Mouse (Mus musculus) midbrain, postnatal 0 days (tissue): ENCODE data around the gene Hoxa6. TPM values are rescaled to one million over a fixed set of nuclear protein-coding genes. Genes with fewer than 3 reads are reported as not detected.

Source experiments
- ATAC-seq: fragments of 200-750 bp; cut with Nextera tagmentation; 2 replicates; pipeline ENCODE4 v1.8.0; 2017; ENCODE audit warnings: moderate number of reproducible peaks, mild to moderate bottlenecking, moderate TSS enrichment, moderate library complexity; ENCODE audit not compliant: low FRiP score
- DNase-seq: peaks from one replicate; pipeline ENCODE4 v3.0.0-alpha.2; 2015; ENCODE audit warnings: low spot score
- H3K27ac ChIP-seq: fragments of 300-500 bp; sonication (generic); 2 replicates; pipeline ENCODE4 v1.5.1; 2014; ENCODE audit warnings: low read depth, mild to moderate bottlenecking, low read length, mixed read lengths
- H3K27me3 ChIP-seq: fragments of 300-500 bp; sonication (generic); 2 replicates; pipeline ENCODE4 v1.6.1; 2014; ENCODE audit warnings: low read length, control low read depth, mixed read lengths; ENCODE audit not compliant: insufficient read depth
- H3K36me3 ChIP-seq: fragments of 300-500 bp; sonication (generic); 2 replicates; pipeline ENCODE4 v1.6.1; 2014; ENCODE audit warnings: low read length, control low read depth, mixed read lengths; ENCODE audit not compliant: insufficient read depth
- H3K4me1 ChIP-seq: fragments of 300-500 bp; sonication (generic); 2 replicates; pipeline ENCODE4 v1.6.1; 2014; ENCODE audit warnings: mild to moderate bottlenecking, control low read depth, antibody characterized with exemption, low read length, mixed read lengths; ENCODE audit not compliant: insufficient read depth
- H3K4me2 ChIP-seq: fragments of 300-500 bp; sonication (generic); 2 replicates; pipeline ENCODE4 v1.6.1; 2014; ENCODE audit warnings: low read depth, mild to moderate bottlenecking, low read length, mixed read lengths; ENCODE audit not compliant: poor library complexity, severe bottlenecking
- H3K4me3 ChIP-seq: fragments of 300-500 bp; sonication (generic); 2 replicates; pipeline ENCODE4 v1.5.1; 2014; ENCODE audit warnings: low read depth, mild to moderate bottlenecking, low read length, moderate library complexity
- H3K9ac ChIP-seq: fragments of 300-500 bp; sonication (generic); replicated peaks from 2 replicates; pipeline ENCODE4 v1.6.1; 2014; ENCODE audit warnings: mild to moderate bottlenecking, low read length, moderate library complexity, mixed read lengths; ENCODE audit not compliant: poor library complexity, severe bottlenecking
- H3K9me3 ChIP-seq: fragments of 300-500 bp; sonication (generic); 2 replicates; pipeline ENCODE4 v1.6.1; 2016; ENCODE audit warnings: low read length, control low read depth
- CTCF ChIP-seq: IDR thresholded peaks from 2 replicates; pipeline ENCODE4 v1.5.1; 2016; ENCODE audit warnings: antibody characterized with exemption, mild to moderate bottlenecking
- WGBS: fragments of 180-500 bp; shearing (Covaris S2); extraction: QIAGEN DNeasy Blood & Tissue Kit; methylation state at CpG from one replicate; pipeline ENCODE4 v1.1.7; 2014; 5-methylcytosine and 5-hydroxymethylcytosine counted together
- polyA plus RNA-seq: library from polyadenylated mRNA; unstranded; fragments of >200 nt; fragmentation: Nextera tagmentation; extraction: Ambion mirVana; gene quantifications from 2 replicates; pipeline ENCODE4 v1.2.1, GENCODE M21; 2015
- total RNA-seq: library from RNA; depleted of rRNA; stranded (reverse); fragments of >200 nt; gene quantifications from 2 replicates; pipeline ENCODE4 v1.2.3, GENCODE M21; 2014

Hoxa6 gene
- total and polyA plus RNA-seq, 2 experiments from 2014 or later: not detected

DNA sequence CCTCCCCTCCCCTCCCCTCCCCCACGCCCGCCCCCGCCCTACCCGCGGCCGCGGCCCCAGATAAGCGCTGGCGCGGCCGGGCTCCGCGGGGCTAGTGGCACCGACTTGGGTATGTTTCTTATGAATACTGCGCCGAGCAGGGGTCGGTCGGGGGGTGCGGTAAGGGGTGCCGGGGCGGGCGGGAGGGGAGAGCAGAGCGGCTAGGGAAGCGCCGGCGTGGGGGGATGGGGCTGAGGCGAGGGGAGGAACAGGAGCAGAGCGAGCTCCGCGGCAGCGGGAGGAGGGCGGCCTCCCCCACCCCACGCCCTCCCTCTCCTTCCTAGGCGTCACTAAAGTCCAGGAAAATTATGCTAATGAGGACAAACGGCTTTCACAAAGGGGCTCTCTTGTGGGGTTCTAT is 32.7 kb downstream of the Hoxa6 start:
- Histone ChIP-seq H3K9ac (no peak overlapping the region), H3K4me2 (no peak overlapping the region), H3K27me3 (peaks cover 88% of the 10 kb centered on the region), H3K9me3 (no peaks in the 10 kb centered on the region), H3K4me3 (no peak overlapping the region), H3K4me1 (no peaks in the 10 kb centered on the region), H3K36me3 (no peaks in the 10 kb centered on the region), H3K27ac (no peak overlapping the region)
- DNase-seq (no peak), ATAC-seq (no peak)
- TF ChIP-seq CTCF: no peak
- under 1% methylated on average over 21 of the region's 35 CpGs for WGBS

DNA sequence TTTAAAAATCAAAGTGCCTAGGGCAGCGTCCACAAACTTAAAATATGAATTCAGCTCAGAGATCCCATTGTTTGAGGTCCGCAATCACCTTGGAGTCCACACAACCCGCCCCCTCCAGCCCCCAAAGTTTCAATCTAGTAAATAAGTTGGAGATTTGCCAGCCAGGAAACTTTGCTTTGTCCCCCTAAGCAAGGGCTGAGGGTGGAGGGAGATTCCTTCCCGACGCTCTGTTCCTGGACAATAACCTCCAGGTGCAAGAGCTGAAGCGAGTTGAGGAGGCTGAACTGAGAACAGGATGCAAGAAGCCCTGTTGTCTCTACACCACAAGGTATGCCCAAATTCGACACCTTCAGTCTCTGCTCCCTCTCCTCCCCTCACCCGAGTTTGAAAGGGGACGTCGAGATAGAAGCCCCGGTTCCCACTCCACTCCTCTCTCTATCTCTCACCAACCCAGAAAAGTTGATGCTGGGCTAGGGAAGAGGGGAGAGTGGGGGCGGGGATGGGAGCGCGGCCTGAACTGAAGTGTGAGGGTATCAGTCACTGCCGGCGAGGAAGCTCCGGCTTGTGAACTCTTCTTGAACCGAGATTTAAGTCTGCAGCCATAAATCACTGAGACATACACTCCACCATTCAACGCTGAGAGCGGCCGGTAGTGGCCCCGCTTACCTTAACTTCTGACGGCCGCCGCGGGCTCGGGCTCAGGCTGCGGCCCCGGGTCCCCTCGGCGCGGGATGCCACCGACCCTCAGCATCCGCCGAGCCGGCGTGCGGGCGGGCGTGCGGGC is 33.4 kb downstream of the Hoxa6 start:
- Histone ChIP-seq H3K27ac (no peak overlapping the region), H3K4me3 (no peak overlapping the region), H3K9me3 (no peaks in the 10 kb centered on the region), H3K4me1 (no peaks in the 10 kb centered on the region), H3K36me3 (no peaks in the 10 kb centered on the region), H3K27me3 (peaks cover 88% of the 10 kb centered on the region), H3K4me2 (no peak overlapping the region), H3K9ac (no peak overlapping the region)
- WGBS: 2% methylated on average over 38 of the region's 41 CpGs
- DNase-seq: no peak
- TF ChIP-seq CTCF: no peak
- no peak for ATAC-seq

DNA sequence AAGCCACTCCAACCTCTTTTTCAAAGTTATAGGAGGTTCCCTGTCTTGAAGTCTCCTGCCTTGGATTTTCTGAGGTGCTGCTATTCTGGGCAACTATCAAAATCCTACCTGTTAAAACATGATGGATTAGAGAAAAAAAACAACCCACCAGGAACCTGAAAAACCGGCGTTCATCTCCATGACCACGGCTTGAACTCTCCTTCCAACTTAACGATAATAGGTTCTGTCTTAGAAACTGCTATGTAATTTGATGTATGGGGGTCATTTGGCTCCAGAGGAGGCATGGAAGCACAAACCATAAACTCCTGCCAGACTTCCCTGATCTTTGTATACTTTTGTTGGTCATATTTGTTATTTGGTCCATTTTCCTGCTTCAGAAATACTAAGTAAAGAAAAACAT is 34.9 kb downstream of the Hoxa6 start:
- peaks cover 82% of the 10 kb centered on the region for H3K27me3 ChIP-seq
- no peaks in the 10 kb centered on the region for H3K9me3 ChIP-seq
- H3K4me3 ChIP-seq: no peak overlapping the region
- DNase-seq (no peak), ATAC-seq (no peak)
- 7% methylated on average over 4 of the region's 4 CpGs for WGBS
- H3K27ac ChIP-seq: no peak overlapping the region
- H3K4me1 ChIP-seq: no peaks in the 10 kb centered on the region
- no peak overlapping the region for H3K9ac ChIP-seq
- TF ChIP-seq CTCF: no peak
- H3K36me3 ChIP-seq: no peaks in the 10 kb centered on the region
- H3K4me2 ChIP-seq: no peak overlapping the region

DNA sequence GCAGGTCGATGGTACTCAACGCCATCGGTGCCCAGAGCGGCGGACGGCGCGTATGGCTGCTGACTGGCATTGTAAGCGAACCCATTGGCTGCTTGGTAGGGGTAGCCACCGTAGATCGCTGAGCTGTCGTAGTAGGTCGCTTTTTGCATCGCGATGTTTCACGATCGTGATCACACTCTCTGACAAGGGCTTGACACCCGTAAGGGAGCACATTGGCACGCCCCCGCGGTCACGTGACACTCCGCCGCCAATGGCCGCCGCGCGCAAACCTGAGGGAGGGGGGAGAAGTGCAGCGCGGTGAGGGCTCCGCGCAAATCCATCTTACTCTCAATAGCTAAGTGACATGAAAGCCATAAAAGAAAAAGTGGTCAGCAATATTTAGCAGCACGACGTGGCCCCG is 36.0 kb downstream of the Hoxa6 start:
- peaks cover 76% of the 10 kb centered on the region for H3K27me3 ChIP-seq
- WGBS: 1% methylated on average over 35 of the region's 35 CpGs

DNA sequence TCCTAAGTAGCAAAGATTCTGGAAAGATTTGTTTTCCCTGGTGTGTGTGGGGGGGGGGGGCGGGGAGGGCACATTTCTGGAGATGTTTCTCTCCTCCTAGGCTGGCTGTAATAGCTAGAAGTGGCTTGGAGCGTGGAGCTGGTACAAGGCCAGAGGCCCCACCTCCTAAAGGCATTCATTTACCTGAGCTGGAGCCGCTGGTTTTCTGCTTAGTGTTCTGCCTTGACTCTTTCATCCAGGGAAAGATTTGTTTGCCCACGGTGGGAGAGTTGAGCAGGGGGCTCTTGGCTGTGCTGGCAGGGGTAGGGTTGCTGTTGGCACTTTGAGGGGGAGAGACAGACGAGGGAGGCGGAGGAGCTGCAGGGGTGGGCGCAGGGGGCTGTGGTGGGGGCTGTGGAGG is 36.6 kb downstream of the Hoxa6 start:
- ATAC-seq (no peak), DNase-seq (no peak)
- Histone ChIP-seq H3K27me3 (peaks cover 76% of the 10 kb centered on the region), H3K9me3 (no peaks in the 10 kb centered on the region), H3K4me2 (0 out of 2 replicates have a peak overlapping the region, but pooled peaks have one; percentile 7), H3K9ac (no peak overlapping the region), H3K4me3 (no peak overlapping the region), H3K36me3 (no peaks in the 10 kb centered on the region), H3K4me1 (no peaks in the 10 kb centered on the region), H3K27ac (no peak overlapping the region)
- WGBS: 5% methylated on average over 7 of the region's 7 CpGs
- no peak for TF ChIP-seq CTCF

More for the DNA sequence above, 36.0 kb downstream of the Hoxa6 start:
- no peak for ATAC-seq
- DNase-seq: peak; percentile 94
- H3K36me3 ChIP-seq: no peaks in the 10 kb centered on the region
- no peak overlapping the region for H3K4me3 ChIP-seq
- H3K27ac ChIP-seq: no peak overlapping the region
- no peak for TF ChIP-seq CTCF
- H3K9me3 ChIP-seq: no peaks in the 10 kb centered on the region
- H3K9ac ChIP-seq: no peak overlapping the region
- 0 out of 2 replicates have a peak overlapping the region, but pooled peaks have one; percentile 7 for H3K4me2 ChIP-seq
- no peaks in the 10 kb centered on the region for H3K4me1 ChIP-seq

DNA sequence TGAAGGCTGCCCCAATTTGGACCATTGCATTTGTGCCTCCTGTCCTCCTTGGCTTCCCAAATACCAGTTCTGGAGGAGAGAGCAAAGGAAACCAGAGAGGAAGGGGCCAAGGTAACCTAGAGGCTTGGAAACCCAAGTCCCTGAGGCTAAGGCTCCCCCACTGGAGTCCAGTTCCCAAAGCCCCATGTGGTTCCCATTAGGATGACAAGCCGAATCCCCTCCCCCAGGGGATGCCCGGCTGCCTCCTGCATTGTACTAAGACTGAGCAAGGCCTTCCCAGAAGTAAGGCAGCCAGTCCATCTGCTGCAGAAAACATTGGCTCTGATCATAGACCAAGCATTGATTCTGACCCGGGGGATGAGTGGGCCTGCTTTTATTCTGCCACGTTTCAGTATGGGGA is 37.2 kb downstream of the Hoxa6 start:
- Histone ChIP-seq H3K4me3 (no peak overlapping the region), H3K27ac (no peak overlapping the region), H3K9ac (no peak overlapping the region), H3K36me3 (no peaks in the 10 kb centered on the region), H3K9me3 (no peaks in the 10 kb centered on the region), H3K4me2 (no peak overlapping the region), H3K4me1 (no peaks in the 10 kb centered on the region), H3K27me3 (peaks cover 76% of the 10 kb centered on the region)
- no peak for ATAC-seq
- no peak for TF ChIP-seq CTCF
- WGBS: 3% methylated on average over 4 of the region's 4 CpGs
- no peak for DNase-seq
